Mouse (Mus musculus): Measurements from ENCODE around the gene Dse. TPM values are rescaled to one million over a fixed set of nuclear protein-coding genes. Genes with fewer than 3 reads are reported as not detected.
"Not testable (repeated sequence)": the region's sequence is repeated elsewhere in the genome, so short reads cannot be mapped to it uniquely, and the experiment has no call there.

The Dse gene
- 1 to 10 TPM; 4.2 to 4.5 TPM for total RNA-seq (2021)
- long read RNA-seq, experiment 1, full-length matches to known transcripts: 6 of 9 reads
- long read RNA-seq, experiment 1, partial matches to known transcripts: 1 of 9 reads
- long read RNA-seq, experiment 1, other reads (novel, unspliced or antisense): 2 of 9 reads
- long read RNA-seq, experiment 2, full-length matches to known transcripts: 2 of 4 reads
- long read RNA-seq, experiment 2, partial matches to known transcripts: 1 of 4 reads
- long read RNA-seq, experiment 2, other reads (novel, unspliced or antisense): 1 of 4 reads

DNA sequence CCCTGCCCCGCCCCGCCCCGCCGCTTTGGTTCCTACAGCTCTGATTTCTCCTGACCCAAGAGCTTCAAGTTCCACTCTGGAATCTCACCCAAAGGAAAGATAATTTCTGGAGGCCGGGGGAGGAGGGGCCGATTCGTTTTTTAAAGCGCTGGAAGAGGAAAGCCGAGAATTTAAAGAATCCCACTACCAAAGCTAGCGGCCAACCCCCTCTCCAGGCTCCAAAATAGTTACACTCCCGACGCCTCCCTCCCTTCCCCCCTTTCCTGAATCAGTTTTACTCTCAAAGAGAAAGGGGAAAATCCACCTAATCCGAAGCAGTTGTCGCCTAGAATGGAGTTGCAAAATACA lies at the start of gene Dse:
Gene Dse, minus strand, starts transcription at position 213 of the 348 bp plus-strand sequence.
- no peak for DNase-seq
- Histone ChIP-seq H3K4me3 (peak within 1 kb of the TSS; percentile 94), H3K27ac (peak within 1 kb of the TSS; percentile 93)
- intact Hi-C loops (cut with DNase I): no loop called here
- TF ChIP-seq CTCF (IDR thresholded peaks at IDR 0.05): no peak

DNA sequence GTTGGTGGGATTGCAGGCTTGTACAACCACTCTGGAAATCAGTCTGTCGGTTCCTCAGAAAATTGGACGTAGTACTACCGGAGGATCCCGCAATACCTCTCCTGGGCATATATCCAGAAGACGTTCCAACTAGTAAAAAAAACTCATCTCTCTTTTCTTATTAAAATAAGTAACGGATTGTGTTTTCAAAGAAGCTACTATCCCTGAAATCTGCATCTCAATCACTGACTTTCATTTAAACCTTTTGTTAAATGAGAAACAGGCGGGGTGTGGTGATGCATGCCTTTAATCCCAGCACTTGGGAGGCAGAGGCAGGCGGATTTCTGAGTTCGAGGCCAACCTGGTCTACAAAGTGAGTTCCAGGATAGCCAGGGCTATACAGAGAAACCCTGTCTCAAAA lies 45.3 kb upstream of the Dse start:
- H3K27ac ChIP-seq; H3K4me3 ChIP-seq; DNase-seq; intact Hi-C loops (cut with DNase I): not testable (repeated sequence)

DNA sequence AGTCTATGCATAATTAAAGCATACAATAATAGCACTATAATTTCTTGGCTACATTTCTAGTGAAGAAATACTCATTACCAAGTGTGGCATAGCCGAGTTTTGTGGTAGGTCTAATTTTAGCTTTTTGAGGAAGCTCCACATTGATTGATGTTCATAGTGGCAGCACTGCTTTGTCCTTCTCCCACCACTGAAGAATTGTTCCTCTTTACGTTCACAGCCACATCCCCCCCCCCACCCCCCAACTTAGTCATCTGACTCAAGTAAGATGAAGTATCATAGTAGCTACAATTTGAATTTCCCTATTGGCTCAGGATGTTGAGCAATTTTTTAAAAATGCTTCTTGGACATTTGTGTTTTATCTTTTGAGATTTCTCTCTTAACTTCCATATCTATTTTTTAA lies 42.1 kb upstream of the Dse start:
- DNase-seq: no peak
- no peak overlapping the region for H3K4me3 ChIP-seq
- intact Hi-C loops (cut with DNase I): no loop called here
- TF ChIP-seq CTCF (IDR thresholded peaks at IDR 0.05): no peak
- H3K27ac ChIP-seq: no peak overlapping the region

DNA sequence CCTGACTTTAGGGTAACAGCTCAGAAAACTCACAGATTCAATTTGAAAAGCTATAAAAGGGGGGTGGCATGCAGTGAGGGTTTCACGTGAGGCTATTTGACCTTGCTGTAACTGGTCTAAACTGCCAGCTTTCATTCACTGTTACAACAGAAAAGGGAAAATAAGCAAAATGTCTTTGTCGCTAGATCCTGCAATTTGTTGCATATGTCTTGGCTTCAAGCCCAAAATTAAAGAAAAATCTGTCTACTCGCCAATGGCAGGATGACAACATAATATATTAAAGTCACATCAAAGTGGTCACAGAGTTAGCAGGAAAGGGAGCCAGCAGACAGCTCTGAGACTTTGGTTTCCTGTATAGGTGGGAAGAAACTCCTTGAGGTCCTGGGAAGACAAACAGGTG lies 40.2 kb upstream of the Dse start:
- no peak for TF ChIP-seq CTCF (IDR thresholded peaks at IDR 0.05)
- DNase-seq: no peak
- intact Hi-C loops (cut with DNase I): no loop called here
- Histone ChIP-seq H3K4me3 (no peak overlapping the region), H3K27ac (no peak overlapping the region)

DNA sequence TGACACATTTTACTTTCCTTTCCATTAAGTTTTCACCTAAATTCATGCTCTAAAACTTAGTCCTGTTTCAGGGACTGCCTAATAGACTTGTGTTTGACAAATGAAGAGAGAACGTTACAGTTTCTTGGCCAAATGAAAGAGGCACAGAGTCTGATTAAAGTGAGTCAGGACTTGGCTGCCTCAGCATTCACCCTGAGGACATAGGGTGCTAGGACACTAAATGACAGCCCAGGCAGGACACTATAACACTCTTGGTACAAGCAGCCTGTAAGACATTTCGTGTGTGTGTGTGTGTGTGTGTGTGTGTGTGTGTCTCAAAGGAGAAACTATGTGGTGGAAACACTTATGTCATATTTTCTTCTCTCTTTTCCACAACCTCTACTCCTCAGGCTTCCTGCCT lies 38.6 kb upstream of the Dse start:
- TF ChIP-seq CTCF (IDR thresholded peaks at IDR 0.05): no peak
- DNase-seq: no peak
- intact Hi-C loops (cut with DNase I): no loop called here
- H3K4me3 ChIP-seq: no peak overlapping the region
- H3K27ac ChIP-seq: no peak overlapping the region

DNA sequence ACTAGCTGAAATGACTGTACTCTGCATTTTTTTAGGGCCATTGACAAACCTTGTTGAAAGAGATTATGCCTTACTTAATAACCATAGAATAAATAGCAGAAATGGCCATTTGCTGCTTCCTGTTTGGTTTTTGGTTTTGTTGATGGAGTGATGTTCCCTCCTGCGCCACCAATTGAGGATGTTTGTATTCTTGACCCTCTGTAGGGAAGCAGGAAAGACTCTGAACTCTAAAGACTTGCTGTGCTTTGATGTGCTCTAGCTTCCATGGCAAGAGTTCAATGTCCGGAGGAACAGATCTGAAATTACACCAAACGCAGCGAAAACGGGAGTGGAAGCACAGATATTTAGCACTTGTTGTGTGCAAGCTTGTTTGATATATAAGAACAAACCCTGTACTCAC lies 37.2 kb upstream of the Dse start:
- intact Hi-C loops (cut with DNase I): no loop called here

DNA sequence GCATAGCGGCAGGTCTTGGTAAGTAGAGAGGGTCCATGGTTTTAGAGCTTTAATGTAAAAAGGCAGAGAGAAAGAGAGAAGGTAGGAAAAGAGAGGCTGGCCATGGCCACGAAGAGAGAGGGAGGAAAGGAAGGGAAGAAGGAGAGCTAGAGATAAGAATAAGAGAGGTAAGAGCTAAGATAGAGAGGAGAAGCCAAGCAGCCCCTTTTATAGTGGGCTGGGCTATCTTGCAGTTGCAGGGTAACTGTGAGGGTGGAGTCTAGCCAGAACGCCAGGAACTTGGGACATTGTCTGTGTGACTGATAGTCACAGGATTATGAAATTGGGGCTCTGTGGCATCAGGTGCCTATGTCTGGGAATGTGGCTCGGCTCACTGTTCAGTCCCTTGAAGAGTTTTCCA lies 31.0 kb upstream of the Dse start:
- intact Hi-C loops (cut with DNase I): loop anchor here (10.0 kb wide), 1 partner anchor 204 kb away; the partner anchor contains the start of gene Trappc3l
- TF ChIP-seq CTCF (IDR thresholded peaks at IDR 0.05): no peak
- no peak for DNase-seq
- no peak overlapping the region for H3K27ac ChIP-seq
- no peak overlapping the region for H3K4me3 ChIP-seq

More for the DNA sequence above, 37.2 kb upstream of the Dse start:
- no peak overlapping the region for H3K4me3 ChIP-seq
- TF ChIP-seq CTCF (IDR thresholded peaks at IDR 0.05): no peak
- DNase-seq: no peak
- H3K27ac ChIP-seq: no peak overlapping the region

DNA sequence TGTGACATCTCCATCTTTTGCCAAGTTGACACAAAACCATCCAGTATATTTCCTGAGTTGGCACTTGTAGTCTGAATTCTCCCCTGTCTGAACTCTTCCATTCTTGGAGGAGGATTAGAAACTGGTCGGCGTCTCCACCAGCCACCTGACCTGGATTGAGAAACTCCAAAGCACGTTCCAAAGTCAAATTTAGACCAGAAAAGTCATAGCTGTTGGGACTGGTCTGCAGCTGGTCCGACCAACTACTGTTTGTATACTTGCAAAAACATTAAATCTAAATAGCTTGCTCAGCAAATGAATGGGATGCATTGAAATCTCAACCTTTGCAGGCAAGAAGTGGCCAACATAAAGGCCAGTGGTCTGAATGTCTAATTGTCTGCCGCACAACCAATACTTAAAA lies 29.1 kb upstream of the Dse start:
- Histone ChIP-seq H3K27ac (no peak overlapping the region), H3K4me3 (no peak overlapping the region)
- TF ChIP-seq CTCF (IDR thresholded peaks at IDR 0.05): no peak
- intact Hi-C loops (cut with DNase I): loop anchor here (10.0 kb wide), 1 partner anchor 202 kb away; the partner anchor contains the start of gene Trappc3l
- DNase-seq: no peak

DNA sequence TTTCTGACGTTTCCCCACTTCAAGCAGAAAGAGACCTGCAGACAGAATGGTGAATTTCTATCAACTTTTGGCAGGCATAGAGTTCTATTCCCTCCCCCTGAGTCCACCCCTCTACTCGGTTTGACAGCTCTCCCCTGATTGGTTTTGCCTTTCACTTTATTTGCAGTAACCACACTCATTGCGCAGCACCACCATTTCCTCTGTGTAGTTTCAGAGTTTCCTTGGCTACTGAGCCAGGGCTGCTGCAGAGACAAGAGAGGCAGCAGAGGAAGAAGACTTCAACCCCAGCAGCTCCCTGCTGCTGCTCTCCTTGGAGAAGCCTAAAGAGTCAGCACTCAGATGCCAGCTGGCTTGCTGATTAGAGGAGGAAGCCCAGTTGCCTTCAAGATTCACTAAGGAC lies 27.9 kb upstream of the Dse start:
- intact Hi-C loops (cut with DNase I): loop anchor here (10.0 kb wide), 1 partner anchor 201 kb away; the partner anchor contains the start of gene Trappc3l
- no peak for TF ChIP-seq CTCF (IDR thresholded peaks at IDR 0.05)
- H3K4me3 ChIP-seq: no peak overlapping the region
- DNase-seq: no peak
- no peak overlapping the region for H3K27ac ChIP-seq

DNA sequence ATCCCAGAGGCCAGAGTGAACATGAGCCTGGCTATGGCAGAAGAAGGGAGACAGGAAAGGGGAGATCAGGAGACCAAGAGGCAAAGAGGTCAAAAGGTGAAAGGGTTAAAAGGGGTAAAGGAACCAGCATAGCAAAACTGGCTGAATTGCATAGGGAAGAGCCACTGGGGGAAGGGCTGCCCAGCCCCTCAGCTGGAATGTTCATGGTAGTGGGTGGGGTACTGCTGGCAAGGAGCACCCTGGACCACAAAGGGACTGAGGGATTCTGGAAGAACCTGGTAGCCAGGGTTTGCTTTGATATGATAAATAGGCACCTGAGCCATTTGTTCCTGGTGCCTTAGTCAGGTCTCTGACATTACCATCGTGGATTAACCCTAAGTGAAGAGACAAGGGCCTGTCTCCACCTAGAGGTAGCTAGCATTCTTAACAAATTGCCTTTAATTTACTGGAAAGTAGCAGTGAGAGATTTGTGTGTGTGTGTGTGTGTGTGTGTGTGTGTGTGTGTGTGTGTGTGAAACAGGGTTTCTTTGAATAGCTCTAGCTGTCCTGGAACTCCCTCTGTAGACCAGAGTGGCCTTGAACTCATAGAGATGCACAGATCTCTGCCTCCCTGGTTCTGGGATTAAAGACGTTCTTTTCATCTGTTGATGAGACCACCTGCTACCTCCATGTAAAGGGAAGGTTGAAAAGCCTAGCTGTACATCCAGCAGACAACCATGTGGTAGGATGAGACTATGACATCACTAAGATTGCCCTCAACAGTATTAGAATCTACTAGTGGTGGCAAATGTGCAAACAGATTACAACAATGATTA lies 26.6 kb upstream of the Dse start:
- no peak overlapping the region for H3K27ac ChIP-seq
- DNase-seq: no peak
- intact Hi-C loops (cut with DNase I): loop anchor here (10.0 kb wide), 1 partner anchor 199 kb away; the partner anchor contains the start of gene Trappc3l
- H3K4me3 ChIP-seq: no peak overlapping the region
- TF ChIP-seq CTCF (IDR thresholded peaks at IDR 0.05): peak; percentile 44

DNA sequence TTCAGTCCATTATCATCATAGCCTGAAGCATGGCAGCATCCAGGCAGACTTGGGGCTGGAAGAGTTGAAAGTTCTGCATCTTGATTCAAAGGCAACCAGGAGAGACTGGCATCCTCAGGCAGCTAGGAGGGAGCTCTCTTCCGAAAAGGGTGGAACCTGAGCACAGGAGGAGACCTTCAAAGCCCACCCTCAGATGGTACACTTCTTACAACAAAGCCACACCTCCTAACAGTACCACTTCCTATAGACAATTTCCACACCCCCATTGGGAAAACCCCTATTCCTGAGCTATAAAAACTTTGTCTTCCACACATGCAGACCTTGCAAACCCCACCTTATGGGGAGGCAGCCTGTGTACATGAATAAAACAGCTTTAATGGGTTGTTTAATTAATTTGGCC lies 25.9 kb upstream of the Dse start:
- Histone ChIP-seq H3K4me3 (no peak overlapping the region), H3K27ac (no peak overlapping the region)
- no peak for DNase-seq
- intact Hi-C loops (cut with DNase I): loop anchor here (10.0 kb wide), 1 partner anchor 199 kb away; the partner anchor contains the start of gene Trappc3l
- TF ChIP-seq CTCF (IDR thresholded peaks at IDR 0.05): no peak

DNA sequence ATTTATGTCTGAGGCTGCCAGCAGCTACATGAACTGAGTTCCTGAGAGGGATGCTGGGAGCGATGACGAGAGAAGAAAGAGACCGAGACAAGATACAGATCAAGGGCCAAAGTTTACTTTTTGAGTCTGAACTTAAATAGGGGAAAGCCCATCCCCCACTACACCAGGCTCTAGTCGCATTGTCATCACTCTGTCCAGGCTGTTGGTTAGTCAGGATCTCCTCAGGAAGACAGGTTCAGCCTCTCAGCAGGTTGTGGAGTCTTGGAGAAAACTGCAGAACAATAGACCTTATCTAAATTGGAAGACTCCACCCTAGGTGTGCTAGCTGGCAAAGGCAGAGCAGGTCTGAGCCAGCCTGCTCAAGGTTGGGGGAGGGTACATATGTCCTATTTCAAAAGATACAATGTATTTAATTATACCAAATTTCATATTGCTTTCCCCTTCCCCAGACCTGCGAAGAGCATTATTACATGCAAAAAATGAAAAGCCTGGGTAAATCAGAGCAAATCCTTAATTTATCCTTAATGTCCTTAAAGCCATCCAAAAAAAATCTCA lies 22.7 kb upstream of the Dse start:
- intact Hi-C loops (cut with DNase I): loop anchor here (10.0 kb wide), 1 partner anchor 195 kb away; the partner anchor contains the start of gene Trappc3l
- no peak for TF ChIP-seq CTCF (IDR thresholded peaks at IDR 0.05)
- no peak for DNase-seq
- Histone ChIP-seq H3K27ac (no peak overlapping the region), H3K4me3 (no peak overlapping the region)

DNA sequence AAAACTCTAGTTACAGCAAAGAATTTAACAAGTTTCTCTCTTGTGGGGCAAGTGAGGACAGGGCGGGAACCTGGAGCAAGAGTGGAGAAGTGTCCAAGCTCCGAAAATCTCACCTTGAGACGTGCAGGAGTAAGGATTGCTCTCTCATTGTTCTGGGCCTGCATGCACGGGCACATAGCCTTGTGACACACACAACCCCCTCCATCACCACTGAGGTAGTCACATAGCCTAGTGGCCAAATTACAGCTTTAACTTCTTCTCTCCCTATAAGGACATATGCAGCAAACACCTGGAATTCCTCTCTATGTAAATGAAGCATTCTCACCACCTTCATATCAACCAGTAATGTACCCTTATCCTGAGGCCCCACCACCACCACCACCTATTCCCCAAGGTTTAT lies 22.0 kb upstream of the Dse start:
- no peak for TF ChIP-seq CTCF (IDR thresholded peaks at IDR 0.05)
- H3K27ac ChIP-seq: no peak overlapping the region
- H3K4me3 ChIP-seq: no peak overlapping the region
- no peak for DNase-seq
- intact Hi-C loops (cut with DNase I): no loop called here

Data from gastrocnemius, adult 2 months (tissue).